In the genomic region with DNA sequence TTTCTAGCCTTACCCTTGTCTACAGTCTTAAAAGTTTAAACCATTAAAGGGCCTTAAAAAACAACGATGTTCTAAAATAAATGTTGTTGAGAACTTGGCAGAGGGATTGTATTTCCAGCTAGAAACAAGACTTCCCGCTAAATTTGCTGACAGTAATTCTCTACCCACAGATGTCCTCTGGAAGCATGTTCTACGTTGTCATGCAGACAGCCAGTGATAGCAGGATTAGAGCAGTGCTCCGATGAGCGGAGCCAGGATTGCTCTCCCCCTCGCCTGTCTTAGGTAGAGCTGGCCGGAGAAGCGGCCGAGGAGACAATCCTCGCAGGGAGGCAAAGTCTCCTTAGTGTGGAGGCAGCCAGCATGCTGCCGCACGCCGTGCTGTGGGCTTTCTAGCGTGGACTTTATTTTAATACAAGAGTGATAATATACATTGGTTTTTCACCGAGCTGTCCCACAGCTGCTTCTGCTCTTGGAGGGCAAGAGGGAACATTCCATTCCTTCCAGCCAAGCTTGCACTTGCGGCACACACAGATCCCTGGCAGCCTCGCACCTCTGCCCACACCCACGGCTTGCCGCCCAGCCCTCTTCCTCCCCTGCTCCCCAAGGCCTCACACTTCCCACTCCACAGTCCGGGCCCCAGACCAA, we compare ENCODE assay signal across 9 mouse cellular contexts.
DNase-seq lines count a peak whose midpoint lies in the region; ATAC-seq and TF ChIP-seq lines count a peak whose summit lies in the region.
"Had no signal": no experiment of that assay in that cellular context is flagged by ENCODE, and none has a peak within 500 bp of the region (broad histone marks: within the 10 kb centered on the region; RNA-seq: fewer than 3 reads in every experiment).

No protein-coding gene starts in this region.

- H3K4me2 ChIP-seq in intestine, embryonic 16.5 days (ENCODE audit: low read depth, low read length), result 0 out of 2 replicates have a peak overlapping the region, but pooled peaks have one; percentile 20
- H3K4me2 ChIP-seq in stomach, embryonic 16.5 days (ENCODE audit: low read depth, low read length), result peak overlapping the region; percentile 31; the same call in 1 of the 2 replicates
- H3K4me2 ChIP-seq: liver, embryonic 15.5 days had no signal

- peaks cover 3% of the 10 kb centered on the region; the same call in 1 of the 2 replicates for H3K9me3 ChIP-seq in intestine, embryonic 16.5 days (ENCODE audit: control insufficient read depth, low read length)
- H3K9me3 ChIP-seq in stomach, embryonic 16.5 days (replicated peaks; ENCODE audit: control insufficient read depth, low read length), result no peaks in the 10 kb centered on the region
- 0 out of 2 replicates have a peak, but pooled peaks cover 3% of the 10 kb centered on the region for H3K9me3 ChIP-seq in hindbrain, embryonic 10.5 days
- H3K9me3 ChIP-seq: liver, embryonic 15.5 days had no signal

- peak; percentile 57 to 74 for DNase-seq in lung, adult 18-20 months
- no peak for DNase-seq in lung, adult 2 months
- peak; percentile 62 for DNase-seq in gastrocnemius, adult 8-10 months (ENCODE audit: low spot score in 2 of 2)
- no peak for DNase-seq in hindbrain, embryonic 10.5 days (ENCODE audit: low spot score)
- DNase-seq in thymus, postnatal 4 days, result no peak

- no peaks in the 10 kb centered on the region for H3K36me3 ChIP-seq in intestine, embryonic 16.5 days (ENCODE audit: control insufficient read depth, insufficient read depth, low read length)
- H3K36me3 ChIP-seq in stomach, embryonic 16.5 days (ENCODE audit: control insufficient read depth, insufficient read depth, low read length), result no peaks in the 10 kb centered on the region
- no peaks in the 10 kb centered on the region for H3K36me3 ChIP-seq in hindbrain, embryonic 10.5 days

- H3K4me1 ChIP-seq in lung, adult 2 months (ENCODE audit: control insufficient read depth, insufficient read depth, low read length), result peaks cover 32% of the 10 kb centered on the region
- H3K4me1 ChIP-seq in intestine, embryonic 16.5 days (ENCODE audit: control insufficient read depth, insufficient read depth, low read length), result peaks cover 39% of the 10 kb centered on the region
- peaks cover 28% of the 10 kb centered on the region for H3K4me1 ChIP-seq in stomach, embryonic 16.5 days (ENCODE audit: control insufficient read depth, insufficient read depth, low read length)
- peaks cover 11% of the 10 kb centered on the region for H3K4me1 ChIP-seq in hindbrain, embryonic 10.5 days (replicated peaks)

- no peak for TF ChIP-seq POLR2A in lung, adult 2 months (IDR thresholded peaks at IDR 0.05; ENCODE audit: borderline replicate concordance, extremely low read depth, low read depth, low read length)

- no peaks in the 10 kb centered on the region for H3K27me3 ChIP-seq in intestine, embryonic 16.5 days (replicated peaks; ENCODE audit: control insufficient read depth, insufficient read depth, low read length)
- no peaks in the 10 kb centered on the region for H3K27me3 ChIP-seq in stomach, embryonic 16.5 days (ENCODE audit: control insufficient read depth, insufficient read depth, low read length)
- no peaks in the 10 kb centered on the region for H3K27me3 ChIP-seq in hindbrain, embryonic 10.5 days (ENCODE audit: insufficient read depth, poor library complexity, severe bottlenecking)
- H3K27me3 ChIP-seq: liver, embryonic 15.5 days had no signal

- no peak for ATAC-seq in intestine, embryonic 16.5 days
- ATAC-seq in stomach, embryonic 16.5 days (ENCODE audit: insufficient read depth, low FRiP score), result peak; percentile 18; the same call in 1 of the 2 replicates
- no peak for ATAC-seq in granulocyte monocyte progenitor cell, adult 5-6 weeks (replicated peaks; ENCODE audit: poor library complexity, severe bottlenecking)

- 47% methylated on average over 20 of the region's 20 CpGs for WGBS in lung, adult 2 months
- 49% methylated on average over 20 of the region's 20 CpGs for WGBS in intestine, embryonic 16.5 days
- WGBS in stomach, embryonic 16.5 days, result 42% methylated on average over 20 of the region's 20 CpGs
- WGBS in hindbrain, embryonic 10.5 days, result 90% methylated on average over 20 of the region's 20 CpGs

- H3K9ac ChIP-seq in intestine, embryonic 16.5 days (ENCODE audit: low read depth, low read length), result no peak overlapping the region
- no peak overlapping the region for H3K9ac ChIP-seq in stomach, embryonic 16.5 days (ENCODE audit: low read length)
- H3K9ac ChIP-seq: liver, embryonic 15.5 days had no signal

- no peak overlapping the region for H3K4me3 ChIP-seq in lung, adult 2 months (replicated peaks; ENCODE audit: extremely low read depth, low read depth, low read length)
- H3K4me3 ChIP-seq in intestine, embryonic 16.5 days (ENCODE audit: low read length), result no peak overlapping the region
- no peak overlapping the region for H3K4me3 ChIP-seq in stomach, embryonic 16.5 days (replicated peaks; ENCODE audit: low read length)
- no peak overlapping the region for H3K4me3 ChIP-seq in hindbrain, embryonic 10.5 days
- H3K4me3 ChIP-seq: liver, embryonic 15.5 days had no signal

- TF ChIP-seq CTCF in lung, adult 2 months (IDR thresholded peaks at IDR 0.05; ENCODE audit: insufficient read depth, low read length), result no peak

- peak overlapping the region; percentile 77 for H3K27ac ChIP-seq in intestine, embryonic 16.5 days (ENCODE audit: low read length)
- peak overlapping the region; percentile 86 for H3K27ac ChIP-seq in stomach, embryonic 16.5 days (ENCODE audit: low read length)
- no peak overlapping the region for H3K27ac ChIP-seq in hindbrain, embryonic 10.5 days
- H3K27ac ChIP-seq: liver, embryonic 15.5 days had no signal

Comparison
In these comparisons a context has a peak if more than half of its experiments do, and no peak if none do; other contexts are left out.
1. DNase-seq: peak in lung, adult 18-20 months (2 of 2) and gastrocnemius, adult 8-10 months (2 of 2); none in lung, adult 2 months (single experiment), hindbrain, embryonic 10.5 days (single experiment) and thymus, postnatal 4 days (single experiment).